28 mouse cellular contexts compared by ENCODE assay signal in genomic region chr4:106571081-106571724, GRCm38 (mm10). TPM values are rescaled to one million over a fixed set of nuclear protein-coding genes. Genes with fewer than 3 reads are reported as not detected.
DNase-seq lines count a peak whose midpoint lies in the region; ATAC-seq and TF ChIP-seq lines count a peak whose summit lies in the region.
"Had no signal": no experiment of that assay in that cellular context is flagged by ENCODE, and none has a peak within 500 bp of the region (broad histone marks: within the 10 kb centered on the region; RNA-seq: fewer than 3 reads in every experiment).

No protein-coding gene starts in this region.

- no peaks in the 10 kb centered on the region for H3K27me3 ChIP-seq in intestine, embryonic 15.5 days (replicated peaks)
- H3K27me3 ChIP-seq in intestine, postnatal 0 days (replicated peaks; ENCODE audit: control insufficient read depth, insufficient read depth, low read length) = no peaks in the 10 kb centered on the region
- H3K27me3 ChIP-seq in intestine, embryonic 16.5 days (replicated peaks; ENCODE audit: control insufficient read depth, insufficient read depth, low read length) = no peaks in the 10 kb centered on the region
- H3K27me3 ChIP-seq: forebrain, embryonic 12.5 days; liver, embryonic 13.5 days; megakaryocyte, embryonic 14.5 days had no signal

- no peak overlapping the region for H3K9ac ChIP-seq in intestine, embryonic 15.5 days
- H3K9ac ChIP-seq in intestine, postnatal 0 days (ENCODE audit: low read depth, low read length) = no peak overlapping the region
- no peak overlapping the region for H3K9ac ChIP-seq in intestine, embryonic 16.5 days (ENCODE audit: low read depth, low read length)
- H3K9ac ChIP-seq: forebrain, embryonic 12.5 days; liver, embryonic 13.5 days had no signal

- peak; percentile 24; the same call in 1 of the 2 replicates for ATAC-seq in intestine, embryonic 15.5 days
- no peak for ATAC-seq in intestine, postnatal 0 days
- 0 out of 2 replicates have a peak, but pooled peaks have one; percentile 18 for ATAC-seq in intestine, embryonic 16.5 days
- ATAC-seq: hindbrain, postnatal 0 days had no signal

- peak; percentile 25 for DNase-seq in cerebellum, adult 11 months
- DNase-seq in cerebellum, adult 9-10 months = peak; percentile 50
- no peak for DNase-seq in urinary bladder, postnatal 14 days (ENCODE audit: low spot score)
- no peak for DNase-seq in heart, adult 18-20 months
- DNase-seq: B cell, adult 2 months; gastrocnemius, postnatal 14 days; heart, adult 2 months; kidney, postnatal 36 days; left cerebral cortex, postnatal 4 days; liver, embryonic 13.5 days; midbrain, embryonic 14.5 days; right cerebral cortex, postnatal 14 days; spleen, adult 18-20 months; thymus, adult 18-20 months; thymus, postnatal 4 days had no signal

- H3K4me3 ChIP-seq in intestine, embryonic 15.5 days (replicated peaks) = no peak overlapping the region
- no peak overlapping the region for H3K4me3 ChIP-seq in intestine, postnatal 0 days (ENCODE audit: low read depth, low read length)
- no peak overlapping the region for H3K4me3 ChIP-seq in intestine, embryonic 16.5 days (ENCODE audit: low read length)
- H3K4me3 ChIP-seq: forebrain, embryonic 12.5 days; heart, adult 2 months; left cerebral cortex, adult 2 months; liver, embryonic 13.5 days; megakaryocyte, embryonic 14.5 days had no signal

- H3K4me2 ChIP-seq in intestine, embryonic 15.5 days (replicated peaks) = no peak overlapping the region
- H3K4me2 ChIP-seq in intestine, postnatal 0 days (replicated peaks; ENCODE audit: low read depth) = no peak overlapping the region
- no peak overlapping the region for H3K4me2 ChIP-seq in intestine, embryonic 16.5 days (ENCODE audit: low read depth, low read length)
- H3K4me2 ChIP-seq: forebrain, embryonic 12.5 days; liver, embryonic 13.5 days had no signal

- no peak overlapping the region for H3K27ac ChIP-seq in intestine, embryonic 15.5 days
- H3K27ac ChIP-seq in intestine, postnatal 0 days (ENCODE audit: low read depth, low read length) = no peak overlapping the region
- H3K27ac ChIP-seq in intestine, embryonic 16.5 days (ENCODE audit: low read length) = no peak overlapping the region
- H3K27ac ChIP-seq: forebrain, embryonic 12.5 days; heart, adult 2 months; hindbrain, postnatal 0 days; left cerebral cortex, adult 2 months; liver, embryonic 13.5 days had no signal

- WGBS in intestine, embryonic 15.5 days = 83% methylated on average over 11 of the region's 11 CpGs
- WGBS in intestine, postnatal 0 days = 77% methylated on average over 11 of the region's 11 CpGs
- 82% methylated on average over 11 of the region's 11 CpGs for WGBS in intestine, embryonic 16.5 days

- TF ChIP-seq CTCF in intestine, postnatal 0 days (IDR thresholded peaks at IDR 0.05; ENCODE audit: low read depth) = no peak

- H3K9me3 ChIP-seq in intestine, embryonic 15.5 days = no peaks in the 10 kb centered on the region
- H3K9me3 ChIP-seq in intestine, postnatal 0 days (ENCODE audit: control insufficient read depth) = no peaks in the 10 kb centered on the region
- no peaks in the 10 kb centered on the region for H3K9me3 ChIP-seq in intestine, embryonic 16.5 days (ENCODE audit: control insufficient read depth, low read length)
- H3K9me3 ChIP-seq: forebrain, embryonic 12.5 days; liver, embryonic 13.5 days; megakaryocyte, embryonic 14.5 days had no signal

- peaks cover 39% of the 10 kb centered on the region for H3K36me3 ChIP-seq in intestine, embryonic 15.5 days
- H3K36me3 ChIP-seq in intestine, postnatal 0 days (ENCODE audit: control insufficient read depth, insufficient read depth) = peaks cover 56% of the 10 kb centered on the region
- peaks cover 17% of the 10 kb centered on the region for H3K36me3 ChIP-seq in intestine, embryonic 16.5 days (ENCODE audit: control insufficient read depth, insufficient read depth, low read length)

- 0 out of 2 replicates have a peak, but pooled peaks cover 3% of the 10 kb centered on the region for H3K4me1 ChIP-seq in intestine, embryonic 15.5 days (replicated peaks)
- no peaks in the 10 kb centered on the region for H3K4me1 ChIP-seq in intestine, postnatal 0 days (replicated peaks; ENCODE audit: control insufficient read depth, insufficient read depth, low read length)
- H3K4me1 ChIP-seq in intestine, embryonic 16.5 days (ENCODE audit: control insufficient read depth, insufficient read depth, low read length) = no peaks in the 10 kb centered on the region; the same call in 1 of the 2 replicates
- H3K4me1 ChIP-seq: forebrain, embryonic 12.5 days had no signal

RNA-seq across cellular contexts. Expression of gene Dhcr24, which starts 10.4 kb away (rescaled TPM):
- 8.0 and 9.1 TPM in 2 replicates for polyA plus RNA-seq in intestine, embryonic 15.5 days (2015; fragmentation: Nextera tagmentation; extraction: Ambion mirVana)
- polyA plus RNA-seq in intestine, postnatal 0 days (2015; fragmentation: Nextera tagmentation; extraction: Ambion mirVana) = 6.5 and 7.9 TPM in 2 replicates
- 5.5 and 6.4 TPM in 2 replicates for polyA plus RNA-seq in intestine, embryonic 16.5 days (2015; fragmentation: Nextera tagmentation; extraction: Ambion mirVana)
- 1 to 10 TPM; 1.5 to 2.5 TPM for total RNA-seq in heart, adult 18-20 months (2021)

RNA-seq across cellular contexts. Expression of gene Lexm, which starts 45.8 kb away (rescaled TPM):
- not detected in 2 replicates for polyA plus RNA-seq in intestine, embryonic 15.5 days (2015; fragmentation: Nextera tagmentation; extraction: Ambion mirVana)
- not detected in 2 replicates for polyA plus RNA-seq in intestine, postnatal 0 days (2015; fragmentation: Nextera tagmentation; extraction: Ambion mirVana)
- polyA plus RNA-seq in intestine, embryonic 16.5 days (2015; fragmentation: Nextera tagmentation; extraction: Ambion mirVana) = not detected in 2 replicates
- not detected for total RNA-seq in heart, adult 18-20 months (2021)
- total RNA-seq: gastrocnemius, postnatal 14 days; heart, adult 2 months; hematopoietic stem cell, adult 5-6 weeks; hindbrain, postnatal 0 days had no signal
- polyA plus RNA-seq: heart, adult 2 months; heart, embryonic 14.5 days; hindbrain, postnatal 0 days; kidney, embryonic 14.5 days; lung, embryonic 16.5 days; midbrain, embryonic 14.5 days; neural tube, embryonic 14.5 days; stomach, embryonic 14.5 days had no signal

RNA-seq across cellular contexts. Expression of gene Ttc22, which starts 51.0 kb away (rescaled TPM):
- 8.6 and 10.1 TPM in 2 replicates for polyA plus RNA-seq in intestine, embryonic 15.5 days (2015; fragmentation: Nextera tagmentation; extraction: Ambion mirVana)
- 61.9 and 66.4 TPM in 2 replicates for polyA plus RNA-seq in intestine, postnatal 0 days (2015; fragmentation: Nextera tagmentation; extraction: Ambion mirVana)
- 15.1 and 20.1 TPM in 2 replicates for polyA plus RNA-seq in intestine, embryonic 16.5 days (2015; fragmentation: Nextera tagmentation; extraction: Ambion mirVana)
- not detected for total RNA-seq in heart, adult 18-20 months (2021)
- total RNA-seq: heart, adult 2 months; hematopoietic stem cell, adult 5-6 weeks had no signal

Comparison
In these comparisons a context has a peak if more than half of its experiments do, and no peak if none do; other contexts are left out.
1. DNase-seq: peak in cerebellum, adult 11 months (single experiment) and cerebellum, adult 9-10 months (single experiment); none in urinary bladder, postnatal 14 days (single experiment) and heart, adult 18-20 months (0 of 2).